Mouse (Mus musculus): Measurements from ENCODE around the gene Gm11938. TPM values are rescaled to one million over a fixed set of nuclear protein-coding genes. Genes with fewer than 3 reads are reported as not detected.

The Gm11938 gene
- polyA plus RNA-seq, 2 experiments = not detected

DNA sequence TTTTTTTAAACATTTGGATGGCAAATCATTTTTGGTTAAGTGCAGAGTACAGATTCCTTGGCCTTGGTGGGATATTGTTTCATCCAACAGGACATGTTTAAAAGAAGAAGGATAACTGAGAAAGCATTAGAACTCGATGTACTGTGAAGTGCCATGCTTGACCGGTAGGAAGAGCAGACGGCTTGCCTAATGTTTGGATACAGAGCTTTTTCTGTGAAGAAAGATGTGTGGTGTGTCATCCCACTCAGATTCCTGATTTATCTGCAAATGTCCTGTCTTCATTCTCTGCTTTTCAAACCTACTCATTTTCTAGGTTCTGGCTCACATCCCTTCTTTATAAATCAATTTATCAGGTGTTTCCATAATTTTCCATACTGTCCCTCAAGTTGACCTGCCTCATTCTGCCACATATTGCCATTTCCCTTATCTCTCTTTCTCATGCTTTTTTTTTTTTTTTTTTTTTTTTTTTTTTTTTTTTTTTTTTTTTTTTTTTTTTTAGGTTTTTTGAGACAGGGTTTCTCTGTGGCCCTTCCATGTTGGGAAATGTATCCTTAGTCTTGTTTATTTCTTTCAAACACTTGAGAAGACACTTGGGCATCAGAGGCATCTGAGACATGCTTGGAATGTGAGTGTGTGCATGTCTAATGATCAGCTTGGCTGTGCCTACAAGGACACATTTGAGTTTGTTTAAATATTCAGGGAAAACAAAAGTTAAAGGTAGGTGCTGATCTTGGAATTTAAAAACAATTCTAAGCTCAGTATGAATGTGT lies 44.9 kb downstream of the Gm11938 start:
- no peaks in the 10 kb centered on the region for H3K9me3 ChIP-seq (ENCODE audit: control insufficient read depth, low read length)
- H3K27ac ChIP-seq (replicated peaks; ENCODE audit: low read depth, low read length) = no peak overlapping the region
- no peak overlapping the region for H3K9ac ChIP-seq (ENCODE audit: low read depth, low read length, severe bottlenecking)
- DNase-seq (ENCODE audit: low spot score) (no peak), ATAC-seq (ENCODE audit: low FRiP score, low read depth) (no peak)
- H3K27me3 ChIP-seq (ENCODE audit: control insufficient read depth, insufficient read depth, low read length) = no peaks in the 10 kb centered on the region
- no peak overlapping the region for H3K4me2 ChIP-seq (replicated peaks; ENCODE audit: low read depth, low read length, severe bottlenecking)
- no peaks in the 10 kb centered on the region for H3K4me1 ChIP-seq (ENCODE audit: control insufficient read depth, insufficient read depth, low read length)
- H3K4me3 ChIP-seq (replicated peaks; ENCODE audit: low read length) = no peak overlapping the region
- H3K36me3 ChIP-seq (ENCODE audit: control insufficient read depth, insufficient read depth, low read length) = no peaks in the 10 kb centered on the region
- WGBS = 90% methylated on average over 3 of the region's 3 CpGs
- no peak for TF ChIP-seq POLR2A (IDR thresholded peaks at IDR 0.05; ENCODE audit: borderline replicate concordance, extremely low read depth, insufficient read depth, insufficient read length)

DNA sequence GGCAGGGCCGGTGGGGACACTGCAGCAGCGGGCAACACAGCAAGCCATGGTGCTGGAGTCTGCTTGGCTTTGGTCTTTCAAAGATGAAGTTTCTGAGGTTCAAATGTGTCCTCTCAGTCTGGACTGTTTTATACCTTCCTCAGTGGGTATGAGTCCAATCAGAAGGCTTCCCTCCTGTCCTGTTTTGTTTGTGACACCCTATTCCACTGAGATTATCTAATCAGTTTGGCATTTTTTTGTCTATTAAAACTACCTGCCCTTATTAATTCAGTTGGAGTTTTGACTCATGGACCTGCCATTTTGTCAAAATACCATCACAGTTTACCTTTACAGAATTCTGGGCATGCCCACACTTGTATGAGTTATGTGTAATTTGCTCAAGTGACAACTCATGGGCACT lies 46.4 kb downstream of the Gm11938 start, which contains the start of gene Krtap3-2:
Gene Krtap3-2 (minus strand): TSS at position 101 of the 400 bp plus-strand sequence.
- no peaks in the 10 kb centered on the region for H3K36me3 ChIP-seq (ENCODE audit: control insufficient read depth, insufficient read depth, low read length)
- no CpG with 5 or more reads among the region's 2 CpGs for WGBS
- H3K4me2 ChIP-seq (replicated peaks; ENCODE audit: low read depth, low read length, severe bottlenecking) = no peak within 1 kb of the TSS
- no peak within 1 kb of the TSS for H3K27ac ChIP-seq (replicated peaks; ENCODE audit: low read depth, low read length)
- H3K9ac ChIP-seq (ENCODE audit: low read depth, low read length, severe bottlenecking) = no peak within 1 kb of the TSS
- H3K4me1 ChIP-seq (ENCODE audit: control insufficient read depth, insufficient read depth, low read length) = no peaks in the 10 kb centered on the region
- TF ChIP-seq POLR2A (IDR thresholded peaks at IDR 0.05; ENCODE audit: borderline replicate concordance, extremely low read depth, insufficient read depth, insufficient read length) = no peak
- no peak within 1 kb of the TSS for H3K4me3 ChIP-seq (replicated peaks; ENCODE audit: low read length)
- ATAC-seq (ENCODE audit: low FRiP score, low read depth) (no peak), DNase-seq (ENCODE audit: low spot score) (no peak)
- no peaks in the 10 kb centered on the region for H3K9me3 ChIP-seq (ENCODE audit: control insufficient read depth, low read length)
- no peaks in the 10 kb centered on the region for H3K27me3 ChIP-seq (ENCODE audit: control insufficient read depth, insufficient read depth, low read length)

DNA sequence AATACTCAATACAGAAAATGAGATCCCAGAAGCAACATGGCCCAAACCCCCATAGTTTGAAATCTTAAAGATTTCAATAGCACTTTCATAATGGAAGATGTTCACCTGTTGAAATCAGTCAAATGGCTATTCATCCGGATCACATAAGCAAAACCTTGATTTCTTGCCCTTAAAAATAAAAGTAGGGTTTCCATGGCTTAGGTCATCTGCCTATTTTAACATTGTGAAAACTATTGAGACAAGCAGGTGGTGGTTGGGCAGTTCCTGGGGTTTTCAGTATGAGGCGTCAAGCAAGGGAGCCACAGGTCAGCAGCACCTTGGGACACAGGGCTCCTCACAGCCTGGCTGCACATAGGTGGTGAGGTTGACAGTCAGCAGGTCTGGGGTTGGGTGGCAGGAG lies 46.9 kb downstream of the Gm11938 start:
- Histone ChIP-seq H3K4me2 (replicated peaks; ENCODE audit: low read depth, low read length, severe bottlenecking) (no peak overlapping the region), H3K27ac (replicated peaks; ENCODE audit: low read depth, low read length) (no peak overlapping the region), H3K9ac (ENCODE audit: low read depth, low read length, severe bottlenecking) (no peak overlapping the region), H3K36me3 (ENCODE audit: control insufficient read depth, insufficient read depth, low read length) (no peaks in the 10 kb centered on the region), H3K9me3 (ENCODE audit: control insufficient read depth, low read length) (no peaks in the 10 kb centered on the region), H3K27me3 (ENCODE audit: control insufficient read depth, insufficient read depth, low read length) (no peaks in the 10 kb centered on the region), H3K4me3 (replicated peaks; ENCODE audit: low read length) (no peak overlapping the region), H3K4me1 (ENCODE audit: control insufficient read depth, insufficient read depth, low read length) (no peaks in the 10 kb centered on the region)
- no peak for TF ChIP-seq POLR2A (IDR thresholded peaks at IDR 0.05; ENCODE audit: borderline replicate concordance, extremely low read depth, insufficient read depth, insufficient read length)
- no peak for ATAC-seq (ENCODE audit: low FRiP score, low read depth)
- no peak for DNase-seq (ENCODE audit: low spot score)
- WGBS = 86% methylated on average over 2 of the region's 2 CpGs

Other genes starting within 250 kb of the Gm11938 start
Only the 30 nearest of the 36 such genes appear.
- gene Krt12, start 181.0 kb downstream of the Gm11938 start, polyA plus RNA-seq (2012; rRNA removed) = 0.03 TPM in 1 of 2 replicates, not detected in the other
- gene Krt12, start 181.0 kb downstream of the Gm11938 start, polyA plus RNA-seq (2014; fragmentation: Nextera tagmentation; extraction: Ambion mirVana) = 0.11 TPM in 1 of 2 replicates, not detected in the other
- gene Krt20, start 165.2 kb downstream of the Gm11938 start, polyA plus RNA-seq (2012; rRNA removed) = 0.24 and 0.26 TPM in 2 replicates
- 0.26 and 0.37 TPM in 2 replicates for gene Krt20, start 165.2 kb downstream of the Gm11938 start, polyA plus RNA-seq (2014; fragmentation: Nextera tagmentation; extraction: Ambion mirVana)
- 0.51 and 1.2 TPM in 2 replicates for gene Krt23, start 110.2 kb downstream of the Gm11938 start, polyA plus RNA-seq (2012; rRNA removed)
- gene Krt23, start 110.2 kb downstream of the Gm11938 start, polyA plus RNA-seq (2014; fragmentation: Nextera tagmentation; extraction: Ambion mirVana) = 2.7 and 3.7 TPM in 2 replicates
- not detected in 2 replicates for gene Krt39, start 82.0 kb downstream of the Gm11938 start, polyA plus RNA-seq (2012; rRNA removed)
- gene Krt39, start 82.0 kb downstream of the Gm11938 start, polyA plus RNA-seq (2014; fragmentation: Nextera tagmentation; extraction: Ambion mirVana) = not detected in 2 replicates
- gene Krt40, start 60.1 kb downstream of the Gm11938 start, polyA plus RNA-seq (2012; rRNA removed) = not detected in 2 replicates
- not detected in 2 replicates for gene Krt40, start 60.1 kb downstream of the Gm11938 start, polyA plus RNA-seq (2014; fragmentation: Nextera tagmentation; extraction: Ambion mirVana)
- 0.09 TPM in 1 of 2 replicates, not detected in the other for gene Krtap3-3, start 52.4 kb downstream of the Gm11938 start, polyA plus RNA-seq (2012; rRNA removed)
- gene Krtap3-3, start 52.4 kb downstream of the Gm11938 start, polyA plus RNA-seq (2014; fragmentation: Nextera tagmentation; extraction: Ambion mirVana) = not detected in 2 replicates
- gene Krtap3-2, start 46.5 kb downstream of the Gm11938 start, polyA plus RNA-seq (2012; rRNA removed) = not detected in 2 replicates
- gene Krtap3-2, start 46.5 kb downstream of the Gm11938 start, polyA plus RNA-seq (2014; fragmentation: Nextera tagmentation; extraction: Ambion mirVana) = not detected in 2 replicates
- gene Gm11939, start 43.8 kb downstream of the Gm11938 start, polyA plus RNA-seq (2012; rRNA removed) = not detected in 2 replicates
- not detected in 2 replicates for gene Gm11939, start 43.8 kb downstream of the Gm11938 start, polyA plus RNA-seq (2014; fragmentation: Nextera tagmentation; extraction: Ambion mirVana)
- gene Krtap3-1, start 36.7 kb downstream of the Gm11938 start, polyA plus RNA-seq (2012; rRNA removed) = not detected in 2 replicates
- gene Krtap3-1, start 36.7 kb downstream of the Gm11938 start, polyA plus RNA-seq (2014; fragmentation: Nextera tagmentation; extraction: Ambion mirVana) = not detected in 2 replicates
- gene Krtap1-5, start 22.3 kb downstream of the Gm11938 start, polyA plus RNA-seq (2012; rRNA removed) = not detected in 2 replicates
- not detected in 2 replicates for gene Krtap1-5, start 22.3 kb downstream of the Gm11938 start, polyA plus RNA-seq (2014; fragmentation: Nextera tagmentation; extraction: Ambion mirVana)
- gene Krtap1-4, start 19.7 kb downstream of the Gm11938 start, polyA plus RNA-seq (2012; rRNA removed) = not detected in 2 replicates
- gene Krtap1-4, start 19.7 kb downstream of the Gm11938 start, polyA plus RNA-seq (2014; fragmentation: Nextera tagmentation; extraction: Ambion mirVana) = not detected in 2 replicates
- not detected in 2 replicates for gene Krtap1-3, start 12.0 kb downstream of the Gm11938 start, polyA plus RNA-seq (2012; rRNA removed)
- gene Krtap1-3, start 12.0 kb downstream of the Gm11938 start, polyA plus RNA-seq (2014; fragmentation: Nextera tagmentation; extraction: Ambion mirVana) = not detected in 2 replicates
- gene Krtap9-3, start 5.2 kb downstream of the Gm11938 start, polyA plus RNA-seq (2012; rRNA removed) = not detected in 2 replicates
- not detected in 2 replicates for gene Krtap9-3, start 5.2 kb downstream of the Gm11938 start, polyA plus RNA-seq (2014; fragmentation: Nextera tagmentation; extraction: Ambion mirVana)
- not detected in 2 replicates for gene Gm11937, start 6.9 kb upstream of the Gm11938 start, polyA plus RNA-seq (2012; rRNA removed)
- gene Gm11937, start 6.9 kb upstream of the Gm11938 start, polyA plus RNA-seq (2014; fragmentation: Nextera tagmentation; extraction: Ambion mirVana) = not detected in 2 replicates
- not detected in 2 replicates for gene Krtap2-4, start 11.5 kb upstream of the Gm11938 start, polyA plus RNA-seq (2012; rRNA removed)
- not detected in 2 replicates for gene Krtap2-4, start 11.5 kb upstream of the Gm11938 start, polyA plus RNA-seq (2014; fragmentation: Nextera tagmentation; extraction: Ambion mirVana)
- gene Gm11562, start 17.1 kb upstream of the Gm11938 start, polyA plus RNA-seq (2012; rRNA removed) = not detected in 2 replicates
- not detected in 2 replicates for gene Gm11562, start 17.1 kb upstream of the Gm11938 start, polyA plus RNA-seq (2014; fragmentation: Nextera tagmentation; extraction: Ambion mirVana)
- not detected in 2 replicates for gene Krtap4-1, start 24.9 kb upstream of the Gm11938 start, polyA plus RNA-seq (2012; rRNA removed)
- not detected in 2 replicates for gene Krtap4-1, start 24.9 kb upstream of the Gm11938 start, polyA plus RNA-seq (2014; fragmentation: Nextera tagmentation; extraction: Ambion mirVana)
- not detected in 2 replicates for gene Krtap4-2, start 31.8 kb upstream of the Gm11938 start, polyA plus RNA-seq (2012; rRNA removed)
- not detected in 2 replicates for gene Krtap4-2, start 31.8 kb upstream of the Gm11938 start, polyA plus RNA-seq (2014; fragmentation: Nextera tagmentation; extraction: Ambion mirVana)
- gene Krtap4-7, start 40.8 kb upstream of the Gm11938 start, polyA plus RNA-seq (2012; rRNA removed) = not detected in 2 replicates
- not detected in 2 replicates for gene Krtap4-7, start 40.8 kb upstream of the Gm11938 start, polyA plus RNA-seq (2014; fragmentation: Nextera tagmentation; extraction: Ambion mirVana)
- not detected in 2 replicates for gene Gm11555, start 46.9 kb upstream of the Gm11938 start, polyA plus RNA-seq (2012; rRNA removed)
- not detected in 2 replicates for gene Gm11555, start 46.9 kb upstream of the Gm11938 start, polyA plus RNA-seq (2014; fragmentation: Nextera tagmentation; extraction: Ambion mirVana)
- not detected in 2 replicates for gene Gm11563, start 55.7 kb upstream of the Gm11938 start, polyA plus RNA-seq (2012; rRNA removed)
- gene Gm11563, start 55.7 kb upstream of the Gm11938 start, polyA plus RNA-seq (2014; fragmentation: Nextera tagmentation; extraction: Ambion mirVana) = not detected in 2 replicates
- gene Krtap4-6, start 62.7 kb upstream of the Gm11938 start, polyA plus RNA-seq (2012; rRNA removed) = not detected in 2 replicates
- gene Krtap4-6, start 62.7 kb upstream of the Gm11938 start, polyA plus RNA-seq (2014; fragmentation: Nextera tagmentation; extraction: Ambion mirVana) = not detected in 2 replicates
- not detected in 2 replicates for gene Gm14190, start 87.4 kb upstream of the Gm11938 start, polyA plus RNA-seq (2012; rRNA removed)
- not detected in 2 replicates for gene Gm14190, start 87.4 kb upstream of the Gm11938 start, polyA plus RNA-seq (2014; fragmentation: Nextera tagmentation; extraction: Ambion mirVana)
- not detected in 2 replicates for gene Gm14180, start 131.0 kb upstream of the Gm11938 start, polyA plus RNA-seq (2012; rRNA removed)
- gene Gm14180, start 131.0 kb upstream of the Gm11938 start, polyA plus RNA-seq (2014; fragmentation: Nextera tagmentation; extraction: Ambion mirVana) = not detected in 2 replicates
- gene Gm11595, start 169.6 kb upstream of the Gm11938 start, polyA plus RNA-seq (2012; rRNA removed) = not detected in 2 replicates
- gene Gm11595, start 169.6 kb upstream of the Gm11938 start, polyA plus RNA-seq (2014; fragmentation: Nextera tagmentation; extraction: Ambion mirVana) = not detected in 2 replicates
- gene Krtap4-8, start 177.4 kb upstream of the Gm11938 start, polyA plus RNA-seq (2012; rRNA removed) = not detected in 2 replicates
- not detected in 2 replicates for gene Krtap4-8, start 177.4 kb upstream of the Gm11938 start, polyA plus RNA-seq (2014; fragmentation: Nextera tagmentation; extraction: Ambion mirVana)
- gene Krtap4-9, start 181.9 kb upstream of the Gm11938 start, polyA plus RNA-seq (2012; rRNA removed) = not detected in 2 replicates
- not detected in 2 replicates for gene Krtap4-9, start 181.9 kb upstream of the Gm11938 start, polyA plus RNA-seq (2014; fragmentation: Nextera tagmentation; extraction: Ambion mirVana)
- not detected in 2 replicates for gene Gm11596, start 190.2 kb upstream of the Gm11938 start, polyA plus RNA-seq (2012; rRNA removed)
- not detected in 2 replicates for gene Gm11596, start 190.2 kb upstream of the Gm11938 start, polyA plus RNA-seq (2014; fragmentation: Nextera tagmentation; extraction: Ambion mirVana)
- gene Gm11569, start 195.6 kb upstream of the Gm11938 start, polyA plus RNA-seq (2012; rRNA removed) = not detected in 2 replicates
- not detected in 2 replicates for gene Gm11569, start 195.6 kb upstream of the Gm11938 start, polyA plus RNA-seq (2014; fragmentation: Nextera tagmentation; extraction: Ambion mirVana)
- not detected in 2 replicates for gene Gm11554, start 201.1 kb upstream of the Gm11938 start, polyA plus RNA-seq (2012; rRNA removed)
- gene Gm11554, start 201.1 kb upstream of the Gm11938 start, polyA plus RNA-seq (2014; fragmentation: Nextera tagmentation; extraction: Ambion mirVana) = not detected in 2 replicates